ENCODE assay signal across 10 mouse cellular contexts in genomic region chr2:146061421-146062300, GRCm38 (mm10).
DNase-seq lines count a peak whose midpoint lies in the region; ATAC-seq and TF ChIP-seq lines count a peak whose summit lies in the region.
"Had no signal": no experiment of that assay in that cellular context is flagged by ENCODE, and none has a peak within 500 bp of the region (broad histone marks: within the 10 kb centered on the region; RNA-seq: fewer than 3 reads in every experiment).

No protein-coding gene starts in this region.

- 0 out of 2 replicates have a peak overlapping the region, but pooled peaks have one; percentile 4 for H3K4me2 ChIP-seq in kidney, postnatal 0 days (ENCODE audit: low read length)
- peak overlapping the region; percentile 29 for H3K4me2 ChIP-seq in embryonic facial prominence, embryonic 14.5 days (ENCODE audit: low read depth, low read length)
- peak overlapping the region; percentile 27 for H3K4me2 ChIP-seq in hindbrain, embryonic 16.5 days (ENCODE audit: low read length)
- peak overlapping the region; percentile 47 for H3K4me2 ChIP-seq in neural tube, embryonic 13.5 days

- WGBS in kidney, postnatal 0 days: 56% methylated on average over 16 of the region's 16 CpGs
- WGBS in embryonic facial prominence, embryonic 14.5 days: 68% methylated on average over 16 of the region's 16 CpGs
- WGBS in hindbrain, embryonic 16.5 days: 34% methylated on average over 16 of the region's 16 CpGs
- WGBS in neural tube, embryonic 13.5 days: 22% methylated on average over 16 of the region's 16 CpGs

- no peak for TF ChIP-seq CTCF in kidney, postnatal 0 days (IDR thresholded peaks at IDR 0.05; ENCODE audit: low read depth)

- no peak for ATAC-seq in kidney, postnatal 0 days (replicated peaks; ENCODE audit: low FRiP score, low read depth)
- ATAC-seq in embryonic facial prominence, embryonic 14.5 days (ENCODE audit: low read depth): 0 out of 2 replicates have a peak, but pooled peaks have one; percentile 24
- ATAC-seq in hindbrain, embryonic 16.5 days: peak; percentile 69
- peak; percentile 79 for ATAC-seq in neural tube, embryonic 13.5 days (ENCODE audit: low read depth)
- ATAC-seq in inflammation-experienced regulatory T-cells, adult 6 months: no peak

- no peak overlapping the region for H3K9ac ChIP-seq in kidney, postnatal 0 days (ENCODE audit: low read depth, low read length)
- 0 out of 2 replicates have a peak overlapping the region, but pooled peaks have one; percentile 10 for H3K9ac ChIP-seq in embryonic facial prominence, embryonic 14.5 days (ENCODE audit: low read depth, low read length)
- no peak overlapping the region for H3K9ac ChIP-seq in hindbrain, embryonic 16.5 days (ENCODE audit: low read depth, low read length)
- H3K9ac ChIP-seq in neural tube, embryonic 13.5 days: 0 out of 2 replicates have a peak overlapping the region, but pooled peaks have one; percentile 8

- no peaks in the 10 kb centered on the region for H3K36me3 ChIP-seq in kidney, postnatal 0 days (ENCODE audit: insufficient read depth, low read length)
- no peaks in the 10 kb centered on the region for H3K36me3 ChIP-seq in embryonic facial prominence, embryonic 14.5 days (ENCODE audit: control insufficient read depth, insufficient read depth, low read length)
- H3K36me3 ChIP-seq in hindbrain, embryonic 16.5 days (ENCODE audit: control insufficient read depth, insufficient read depth, low read length): no peaks in the 10 kb centered on the region
- no peaks in the 10 kb centered on the region for H3K36me3 ChIP-seq in neural tube, embryonic 13.5 days

- H3K9me3 ChIP-seq in kidney, postnatal 0 days (replicated peaks; ENCODE audit: low read length): no peaks in the 10 kb centered on the region
- no peaks in the 10 kb centered on the region for H3K9me3 ChIP-seq in embryonic facial prominence, embryonic 14.5 days (ENCODE audit: control insufficient read depth, low read length)
- H3K9me3 ChIP-seq in hindbrain, embryonic 16.5 days (ENCODE audit: control insufficient read depth, low read length): no peaks in the 10 kb centered on the region
- H3K9me3 ChIP-seq in neural tube, embryonic 13.5 days: no peaks in the 10 kb centered on the region

- H3K4me1 ChIP-seq in kidney, postnatal 0 days (replicated peaks; ENCODE audit: insufficient read depth, low read length): no peaks in the 10 kb centered on the region
- H3K4me1 ChIP-seq in embryonic facial prominence, embryonic 14.5 days (ENCODE audit: control insufficient read depth, insufficient read depth, low read length): peaks cover 19% of the 10 kb centered on the region
- peaks cover 16% of the 10 kb centered on the region for H3K4me1 ChIP-seq in hindbrain, embryonic 16.5 days (ENCODE audit: control insufficient read depth, insufficient read depth, low read depth, low read length)
- peaks cover 45% of the 10 kb centered on the region for H3K4me1 ChIP-seq in neural tube, embryonic 13.5 days (replicated peaks)

- H3K4me3 ChIP-seq in kidney, postnatal 0 days (replicated peaks; ENCODE audit: low read depth, low read length): no peak overlapping the region
- H3K4me3 ChIP-seq in embryonic facial prominence, embryonic 14.5 days (ENCODE audit: low read depth, low read length): no peak overlapping the region
- no peak overlapping the region for H3K4me3 ChIP-seq in hindbrain, embryonic 16.5 days (ENCODE audit: low read length)
- H3K4me3 ChIP-seq in neural tube, embryonic 13.5 days: no peak overlapping the region

- intact Hi-C loops in left cerebral cortex, postnatal 4 days (cut with DNase I): no loop called here

- no peak for DNase-seq in kidney, postnatal 0 days (ENCODE audit: low spot score)
- DNase-seq in kidney, adult 18-20 months: no peak
- no peak for DNase-seq in embryonic facial prominence, embryonic 14.5 days (ENCODE audit: low spot score)
- no peak for DNase-seq in left cerebral cortex, postnatal 4 days
- no peak for DNase-seq in kidney, adult 8-10 months
- DNase-seq: cerebellum, adult 18-20 months; heart, postnatal 4 days had no signal

- no peak overlapping the region for H3K27ac ChIP-seq in kidney, postnatal 0 days
- no peak overlapping the region for H3K27ac ChIP-seq in embryonic facial prominence, embryonic 14.5 days (replicated peaks; ENCODE audit: low read depth, low read length)
- no peak overlapping the region for H3K27ac ChIP-seq in hindbrain, embryonic 16.5 days (ENCODE audit: low read depth, low read length)
- 0 out of 2 replicates have a peak overlapping the region, but pooled peaks have one; percentile 18 for H3K27ac ChIP-seq in neural tube, embryonic 13.5 days (replicated peaks)

- H3K27me3 ChIP-seq in kidney, postnatal 0 days (ENCODE audit: insufficient read depth, low read length): no peaks in the 10 kb centered on the region
- H3K27me3 ChIP-seq in embryonic facial prominence, embryonic 14.5 days (replicated peaks; ENCODE audit: control insufficient read depth, insufficient read depth, low read length): no peaks in the 10 kb centered on the region
- no peaks in the 10 kb centered on the region for H3K27me3 ChIP-seq in hindbrain, embryonic 16.5 days (replicated peaks; ENCODE audit: control insufficient read depth, insufficient read depth, low read length)
- H3K27me3 ChIP-seq in neural tube, embryonic 13.5 days: no peaks in the 10 kb centered on the region

Comparison
In these comparisons a context has a peak if more than half of its experiments do, and no peak if none do; other contexts are left out.
1. ATAC-seq: peak in embryonic facial prominence, embryonic 14.5 days (single experiment), hindbrain, embryonic 16.5 days (single experiment) and neural tube, embryonic 13.5 days (single experiment); none in kidney, postnatal 0 days (single experiment) and inflammation-experienced regulatory T-cells, adult 6 months (single experiment).
2. H3K9ac ChIP-seq: peak in embryonic facial prominence, embryonic 14.5 days (single experiment) and neural tube, embryonic 13.5 days (single experiment); none in kidney, postnatal 0 days (single experiment) and hindbrain, embryonic 16.5 days (single experiment).
3. Peak in every context shown above with its lines, with median percentiles within 50 percentile points of each other: H3K4me2 ChIP-seq.